Mouse (Mus musculus) stomach, embryonic 16.5 days (tissue): ENCODE data around the gene Isyna1. TPM values are rescaled to one million over a fixed set of nuclear protein-coding genes. Genes with fewer than 3 reads are reported as not detected.
A peak's percentile ranks its signal among the peaks of the same experiment; 100 is the strongest.

Experiments
- ATAC-seq: fragments of 200-750 bp; cut with Nextera tagmentation; 2 replicates; pipeline ENCODE4 v1.8.0; 2017; ENCODE audit warnings: moderate number of reproducible peaks, moderate TSS enrichment; ENCODE audit not compliant: insufficient read depth, low FRiP score
- H3K27ac ChIP-seq: fragments of 300-500 bp; sonication (generic); 2 replicates; pipeline ENCODE4 v1.5.1; 2014; ENCODE audit warnings: low read length
- H3K27me3 ChIP-seq: fragments of 300-500 bp; sonication (generic); 2 replicates; pipeline ENCODE4 v1.6.1; 2014; ENCODE audit warnings: low read length, control low read depth, mixed read lengths; ENCODE audit not compliant: control insufficient read depth, insufficient read depth
- H3K36me3 ChIP-seq: fragments of 300-500 bp; sonication (generic); 2 replicates; pipeline ENCODE4 v1.6.1; 2014; ENCODE audit warnings: low read length; ENCODE audit not compliant: control insufficient read depth, insufficient read depth
- H3K4me1 ChIP-seq: fragments of 300-500 bp; sonication (generic); 2 replicates; pipeline ENCODE4 v1.6.1; 2014; ENCODE audit warnings: low read length, control low read depth, mixed read lengths; ENCODE audit not compliant: control insufficient read depth, insufficient read depth
- H3K4me2 ChIP-seq: fragments of 300-500 bp; sonication (generic); 2 replicates; pipeline ENCODE4 v1.6.1; 2014; ENCODE audit warnings: low read depth, low read length, mixed read lengths
- H3K4me3 ChIP-seq: fragments of 300-500 bp; sonication (generic); replicated peaks from 2 replicates; pipeline ENCODE4 v1.5.1; 2014; ENCODE audit warnings: mild to moderate bottlenecking, low read length
- H3K9ac ChIP-seq: fragments of 300-500 bp; sonication (generic); 2 replicates; pipeline ENCODE4 v1.6.1; 2014; ENCODE audit warnings: low read length
- H3K9me3 ChIP-seq: fragments of 300-500 bp; sonication (generic); replicated peaks from 2 replicates; pipeline ENCODE4 v1.6.1; 2016; ENCODE audit warnings: low read length, control low read depth; ENCODE audit not compliant: control insufficient read depth
- WGBS: fragments of 180-500 bp; shearing (Covaris S2); extraction: QIAGEN DNeasy Blood & Tissue Kit; methylation state at CpG from one replicate; pipeline ENCODE4 v1.1.7; 2014; 5-methylcytosine and 5-hydroxymethylcytosine counted together
- polyA plus RNA-seq: library from polyadenylated mRNA; unstranded; fragments of >200 nt; fragmentation: Nextera tagmentation; extraction: Ambion mirVana; gene quantifications from 2 replicates; pipeline ENCODE4 v1.2.1, GENCODE M21; 2015

Gene Isyna1
- polyA plus RNA-seq: 104 and 111 TPM in 2 replicates

GRCm38 (mm10) chr8:70593961-70594609, at the start of gene Isyna1:
TSS of gene Isyna1 (plus strand) at chr8:70594373.
- peak within 1 kb of the TSS; percentile 55 for H3K4me3 ChIP-seq
- 0 out of 2 replicates have a peak, but pooled peaks cover 10% of the 10 kb centered on the region for H3K36me3 ChIP-seq
- no peaks in the 10 kb centered on the region for H3K9me3 ChIP-seq
- H3K27ac ChIP-seq: peak within 1 kb of the TSS; percentile 86
- ATAC-seq: peak; percentile 90
- no peaks in the 10 kb centered on the region for H3K27me3 ChIP-seq
- 0% methylated on average over 40 of the region's 40 CpGs for WGBS
- H3K4me1 ChIP-seq: peaks cover 48% of the 10 kb centered on the region
- H3K9ac ChIP-seq: peak within 1 kb of the TSS; percentile 70
- peak within 1 kb of the TSS; percentile 99 for H3K4me2 ChIP-seq

- Histone ChIP-seq H3K9me3 (no peaks in the 10 kb centered on the region), H3K4me3 (no peak overlapping the region), H3K4me1 (peaks cover 15% of the 10 kb centered on the region), H3K9ac (0 out of 2 replicates have a peak overlapping the region, but pooled peaks have one; percentile 10), H3K4me2 (no peak overlapping the region), H3K36me3 (no peaks in the 10 kb centered on the region), H3K27me3 (no peaks in the 10 kb centered on the region), H3K27ac (no peak overlapping the region)
- no peak for ATAC-seq
- WGBS: 79% methylated on average over 4 of the region's 4 CpGs
Observed at GRCm38 (mm10) chr8:70546412-70546811, 47.8 kb upstream of the Isyna1 start.

- Histone ChIP-seq H3K4me1 (peaks cover 19% of the 10 kb centered on the region), H3K9me3 (no peaks in the 10 kb centered on the region), H3K4me2 (no peak overlapping the region), H3K27me3 (no peaks in the 10 kb centered on the region), H3K9ac (no peak overlapping the region), H3K27ac (no peak overlapping the region), H3K4me3 (no peak overlapping the region), H3K36me3 (no peaks in the 10 kb centered on the region)
- ATAC-seq: no peak
- WGBS: 80% methylated on average over 6 of the region's 6 CpGs
Observed at GRCm38 (mm10) chr8:70547762-70548161, 46.4 kb upstream of the Isyna1 start.

- Histone ChIP-seq H3K9ac (no peak overlapping the region), H3K4me1 (peaks cover 24% of the 10 kb centered on the region), H3K27me3 (no peaks in the 10 kb centered on the region), H3K4me3 (no peak overlapping the region), H3K27ac (no peak overlapping the region), H3K36me3 (no peaks in the 10 kb centered on the region), H3K4me2 (no peak overlapping the region), H3K9me3 (no peaks in the 10 kb centered on the region)
- WGBS: 86% methylated on average over 10 of the region's 10 CpGs
- no peak for ATAC-seq
Observed at GRCm38 (mm10) chr8:70549412-70550184, 44.6 kb upstream of the Isyna1 start.

- no peaks in the 10 kb centered on the region for H3K9me3 ChIP-seq
- ATAC-seq: no peak
- WGBS: 51% methylated on average over 3 of the region's 3 CpGs
- H3K36me3 ChIP-seq: no peaks in the 10 kb centered on the region
- H3K27ac ChIP-seq: no peak overlapping the region
- no peak overlapping the region for H3K4me3 ChIP-seq
- H3K4me1 ChIP-seq: peaks cover 23% of the 10 kb centered on the region
- H3K27me3 ChIP-seq: no peaks in the 10 kb centered on the region
- H3K9ac ChIP-seq: no peak overlapping the region
- H3K4me2 ChIP-seq: no peak overlapping the region
Observed at GRCm38 (mm10) chr8:70551558-70552161, 42.5 kb upstream of the Isyna1 start.

GRCm38 (mm10) chr8:70552836-70553235, 41.3 kb upstream of the Isyna1 start:
- Histone ChIP-seq H3K9ac (no peak overlapping the region), H3K4me3 (no peak overlapping the region), H3K27me3 (no peaks in the 10 kb centered on the region), H3K36me3 (no peaks in the 10 kb centered on the region), H3K4me2 (no peak overlapping the region), H3K4me1 (peaks cover 21% of the 10 kb centered on the region), H3K27ac (no peak overlapping the region), H3K9me3 (no peaks in the 10 kb centered on the region)
- 0 out of 2 replicates have a peak, but pooled peaks have one; percentile 6 for ATAC-seq
- WGBS: 38% methylated on average over 1 of the region's 1 CpGs

GRCm38 (mm10) chr8:70553740-70554139, 40.4 kb upstream of the Isyna1 start:
- no peaks in the 10 kb centered on the region for H3K9me3 ChIP-seq
- H3K27me3 ChIP-seq: no peaks in the 10 kb centered on the region
- peaks cover 27% of the 10 kb centered on the region for H3K4me1 ChIP-seq
- ATAC-seq: no peak
- H3K4me2 ChIP-seq: no peak overlapping the region
- H3K4me3 ChIP-seq: no peak overlapping the region
- H3K27ac ChIP-seq: peak overlapping the region; percentile 24
- no peak overlapping the region for H3K9ac ChIP-seq
- H3K36me3 ChIP-seq: no peaks in the 10 kb centered on the region

GRCm38 (mm10) chr8:70555079-70555747, 39.0 kb upstream of the Isyna1 start:
- Histone ChIP-seq H3K27ac (no peak overlapping the region), H3K27me3 (no peaks in the 10 kb centered on the region), H3K36me3 (no peaks in the 10 kb centered on the region), H3K4me3 (no peak overlapping the region), H3K4me2 (no peak overlapping the region), H3K9me3 (no peaks in the 10 kb centered on the region), H3K9ac (no peak overlapping the region), H3K4me1 (peaks cover 32% of the 10 kb centered on the region)
- ATAC-seq: no peak
- WGBS: 82% methylated on average over 4 of the region's 4 CpGs
